Mouse (Mus musculus) inflammation-experienced regulatory T-cells, adult 16 weeks (primary cell): Measurements from ENCODE around the gene Tet3. TPM values are rescaled to one million over a fixed set of nuclear protein-coding genes. Genes with fewer than 3 reads are reported as not detected.

Source experiments
- polyA plus RNA-seq: library from polyadenylated mRNA; unstranded; fragments of 100-300 nt; shearing (Covaris generic); gene quantifications from one replicate; pipeline ENCODE4 v1.2.1, GENCODE M21; 2017

Gene Tet3
- 49.1 TPM for polyA plus RNA-seq

DNA sequence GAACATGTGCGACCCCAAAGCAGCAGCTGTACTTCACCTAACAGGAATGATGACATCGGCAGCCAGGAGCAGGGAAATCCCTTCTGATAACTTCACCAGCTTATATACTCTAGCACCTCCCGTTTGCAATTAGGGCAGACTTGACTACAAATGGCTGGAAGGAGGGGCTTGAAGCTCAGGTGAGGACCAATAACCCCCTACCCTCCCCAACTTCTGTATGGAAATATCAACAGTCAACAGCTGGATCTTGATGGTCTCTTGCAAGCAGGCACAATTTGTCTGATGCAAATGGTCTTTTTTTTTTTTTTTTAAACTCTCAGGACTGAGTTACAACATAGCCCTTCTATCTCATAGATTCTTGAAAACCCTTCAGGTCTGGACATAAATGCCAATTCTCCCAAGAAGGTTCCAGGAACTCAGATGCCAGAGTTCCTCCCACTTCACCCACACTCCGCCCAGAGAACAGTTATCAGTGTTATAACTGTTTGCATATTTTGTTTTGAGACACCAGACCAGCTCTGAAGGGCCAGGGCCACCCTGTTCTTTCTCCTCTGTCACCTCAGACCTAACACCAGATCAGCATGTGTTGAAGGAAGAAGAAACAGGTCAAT lies at the start of gene Tet3:
Tet3 (minus strand) TSS at position 51 of the 611 bp plus-strand sequence.

DNA sequence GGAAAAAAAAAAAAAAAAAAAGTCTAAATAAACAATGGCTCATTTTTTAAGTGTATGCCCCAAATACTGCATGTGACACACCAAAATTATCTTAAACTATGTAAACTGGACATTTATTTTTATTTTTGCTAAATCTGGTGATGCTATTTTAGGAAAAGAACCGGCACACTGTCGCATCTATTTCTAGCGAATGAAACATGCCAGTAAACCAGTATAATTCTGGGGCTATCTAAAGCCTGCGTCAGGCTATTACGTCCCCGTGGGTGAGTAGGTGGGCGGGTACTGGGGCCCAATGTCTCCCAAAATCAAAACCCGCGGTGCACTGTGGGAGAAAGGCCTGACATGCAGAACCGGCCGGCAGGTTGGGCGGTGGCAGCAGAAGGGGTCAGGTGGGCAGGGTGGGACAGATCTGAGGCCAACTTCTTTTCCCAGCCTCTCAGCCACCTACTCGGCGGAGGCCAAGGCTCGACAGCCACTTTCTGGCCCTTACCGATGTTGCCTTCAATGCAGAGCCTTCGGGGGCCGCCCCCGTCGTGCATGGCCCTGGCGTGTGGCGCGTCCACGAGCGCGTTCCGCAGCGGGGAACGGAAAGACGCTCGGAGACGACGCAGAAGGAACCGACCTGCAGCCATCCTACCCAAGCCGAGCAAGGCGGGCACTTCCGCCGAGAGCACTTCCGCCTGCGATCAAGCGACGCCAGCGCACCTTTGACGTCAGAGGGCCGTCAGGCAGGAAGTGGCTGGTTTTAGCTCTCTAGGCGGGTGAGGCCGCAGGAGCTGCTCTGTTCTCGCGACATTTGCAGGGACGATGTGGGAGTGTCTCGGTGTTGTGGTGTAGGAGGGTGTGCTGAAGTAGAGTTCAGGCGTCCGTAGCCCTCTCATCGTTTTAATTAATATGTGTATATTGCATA lies 47.6 kb upstream of the Tet3 start, which contains the start of gene Dguok:
Dguok (minus strand) TSS at position 712 of the 910 bp plus-strand sequence.

DNA sequence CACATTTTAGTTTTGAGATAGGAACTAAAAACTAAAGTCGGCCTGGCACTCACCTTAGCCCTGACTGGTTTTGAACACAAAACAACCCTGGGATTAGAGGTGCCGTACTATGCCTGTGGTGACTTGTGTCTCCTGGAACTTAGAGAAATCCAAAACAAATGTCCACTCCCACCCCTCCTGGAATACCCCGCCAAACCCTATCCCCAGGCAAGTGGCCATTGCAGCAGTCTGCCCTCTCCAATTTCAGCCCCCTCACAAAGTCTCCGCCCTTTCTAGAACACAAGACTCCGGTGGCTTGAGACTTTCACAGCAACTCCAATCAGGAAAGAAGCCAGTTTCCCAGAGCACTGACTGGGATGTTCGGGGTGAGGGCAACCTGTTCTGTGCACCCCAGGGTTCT lies 110.0 kb downstream of the Tet3 start, which contains the start of gene Bola3:
Bola3 (plus strand) TSS at position 275 of the 400 bp plus-strand sequence.

DNA sequence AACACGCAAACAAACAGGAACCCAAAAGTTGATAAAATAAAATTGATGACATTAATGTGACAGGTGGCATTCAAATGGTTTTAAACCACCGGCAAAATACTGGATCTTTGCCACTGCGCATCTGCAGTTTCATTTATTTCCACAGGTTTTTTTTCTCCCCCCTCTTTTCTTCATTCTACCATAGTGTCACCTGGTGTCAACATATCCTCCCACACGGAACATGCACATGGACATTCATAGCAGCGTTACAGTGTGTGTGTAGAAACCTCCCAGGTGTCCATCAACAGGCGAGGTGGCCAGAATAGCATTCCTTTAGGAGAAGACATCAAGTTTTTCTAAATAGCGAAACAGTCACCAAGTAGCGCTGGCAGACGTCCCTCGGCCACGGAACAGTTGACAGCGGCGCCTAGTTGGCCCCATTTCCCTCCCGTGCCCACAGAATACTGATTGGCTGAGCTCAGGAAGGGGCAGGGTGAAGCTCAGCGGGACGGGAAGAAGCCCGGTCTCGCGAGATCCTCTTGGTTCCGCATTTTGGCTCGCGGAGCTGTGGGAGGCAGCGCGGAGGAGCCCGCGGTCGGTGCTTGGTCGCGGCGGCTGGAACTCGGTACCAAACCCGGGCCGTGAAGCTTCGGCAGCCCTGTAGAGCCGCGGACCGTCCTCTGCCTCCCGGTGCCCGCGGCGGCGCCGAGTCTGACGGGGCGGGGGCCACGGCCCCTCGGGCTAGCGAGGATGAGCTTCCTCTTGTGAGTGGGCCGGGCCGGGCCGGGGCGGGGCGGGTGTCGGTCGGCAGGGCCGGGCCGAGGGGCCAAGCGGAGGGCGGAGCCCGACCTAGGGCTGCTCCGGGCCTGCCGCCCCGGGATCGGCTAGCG lies 133.1 kb downstream of the Tet3 start, which contains the start of the genes Mthfd2 and Mob1a:
Mthfd2 (minus strand) TSS at position 384 of the 869 bp plus-strand sequence.
Mob1a (plus strand) TSS at position 492 of the 869 bp plus-strand sequence.

Other genes with a start within 250 kb of the Tet3 start
- 0.74 TPM for gene Slc4a5, start 239.3 kb downstream of the Tet3 start, polyA plus RNA-seq
- gene Mthfd2, start 133.2 kb downstream of the Tet3 start, polyA plus RNA-seq: 97.4 TPM
- gene Mob1a, start 133.1 kb downstream of the Tet3 start, polyA plus RNA-seq: 144 TPM
- gene Bola3, start 109.9 kb downstream of the Tet3 start, polyA plus RNA-seq: 62.8 TPM
- 146 TPM for gene Dguok, start 47.9 kb upstream of the Tet3 start, polyA plus RNA-seq
- 27.7 TPM for gene Actg2, start 77.2 kb upstream of the Tet3 start, polyA plus RNA-seq
- gene Stambp, start 113.6 kb upstream of the Tet3 start, polyA plus RNA-seq: 46.9 TPM
- gene Clec4f, start 197.1 kb upstream of the Tet3 start, polyA plus RNA-seq: not detected
- gene Cd207, start 218.8 kb upstream of the Tet3 start, polyA plus RNA-seq: not detected